Mouse (Mus musculus) frontal cortex, adult (tissue): ENCODE data around the gene Rfxap.

Experiments used
- ATAC-seq: cut with Nextera tagmentation; 2 replicates; pipeline ENCODE4 v1.9.2; 2017; ENCODE audit warnings: mild to moderate bottlenecking, moderate library complexity, mixed read lengths; ENCODE audit not compliant: low TSS enrichment

Rfxap gene

DNA sequence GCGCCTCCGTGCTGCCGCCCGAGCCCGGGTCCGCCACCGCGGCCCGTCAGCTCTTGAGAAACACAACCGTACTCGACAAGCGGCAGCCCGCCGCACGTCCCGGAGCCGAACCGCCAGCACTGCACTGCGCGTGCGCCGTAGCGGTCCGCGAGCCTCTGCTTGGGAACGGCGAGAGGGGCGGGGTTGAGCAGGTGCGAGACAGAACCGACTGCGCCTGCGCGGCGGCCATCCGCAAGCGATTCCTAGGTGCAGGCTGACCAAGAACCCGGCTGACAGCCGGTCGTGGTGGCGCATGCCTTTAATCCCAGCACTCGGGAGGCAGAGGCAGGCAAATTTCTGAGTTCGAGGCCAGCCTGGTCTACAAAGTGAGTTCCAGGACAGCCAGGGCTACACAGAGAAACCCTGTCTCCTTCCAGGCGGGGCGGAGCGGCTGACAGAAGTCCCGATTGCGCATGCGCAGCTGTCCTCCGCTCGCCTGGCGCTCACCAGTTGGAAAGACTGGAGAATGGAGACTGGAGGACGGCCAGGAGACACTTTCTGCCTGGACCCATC, at the start of gene Rfxap:
TSS of gene Rfxap (minus strand) at position 126 of the 552 bp plus-strand sequence.
- ATAC-seq = peak; percentile 88

GRCm38 (mm10) chr3:54835421-54835820, 27.8 kb upstream of the Rfxap start:
- peak; percentile 69 for ATAC-seq

DNA sequence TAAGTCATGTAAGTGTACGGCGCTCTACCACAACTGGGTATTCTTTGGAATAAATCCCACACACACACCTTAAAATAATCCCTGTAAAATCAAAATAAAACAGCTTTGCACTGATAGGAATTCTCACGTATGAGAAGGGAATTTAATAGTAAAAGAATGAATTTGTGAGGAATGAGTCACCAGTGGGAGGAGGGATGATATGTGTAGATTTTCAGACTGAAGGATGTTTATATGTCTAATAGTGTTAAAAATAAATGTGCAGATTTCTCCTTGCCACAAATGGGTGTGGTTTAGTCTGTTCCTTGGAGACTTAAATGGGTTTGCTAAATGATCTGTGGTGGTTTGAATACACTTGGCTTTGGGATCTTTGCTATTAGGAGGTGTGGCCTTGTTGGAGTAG, 24.9 kb upstream of the Rfxap start:
- no peak for ATAC-seq

DNA sequence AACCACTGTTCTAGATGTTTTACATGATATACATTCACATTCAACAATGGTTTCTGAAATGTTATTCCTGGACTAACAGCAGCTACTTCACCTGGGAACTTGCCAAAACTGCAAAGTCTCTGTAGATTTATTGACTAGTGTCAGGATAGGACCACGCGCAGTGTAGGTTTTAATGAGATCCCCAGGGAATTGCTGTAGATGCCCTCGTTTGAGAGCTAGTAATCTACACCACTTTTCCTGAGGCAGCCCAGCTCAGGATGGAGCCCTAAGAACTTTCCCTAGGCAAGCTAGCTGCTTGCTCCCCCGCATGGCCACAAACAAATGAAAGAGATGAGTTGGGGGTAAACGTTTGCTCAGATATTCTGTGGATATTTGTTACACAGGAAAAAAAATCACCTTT, 14.9 kb upstream of the Rfxap start:
- ATAC-seq = no peak

- ATAC-seq = peak; percentile 57; the same call in 1 of the 2 replicates
These were observed 7.7 kb upstream of the Rfxap start for GRCm38 (mm10) chr3:54815292-54815691.

DNA sequence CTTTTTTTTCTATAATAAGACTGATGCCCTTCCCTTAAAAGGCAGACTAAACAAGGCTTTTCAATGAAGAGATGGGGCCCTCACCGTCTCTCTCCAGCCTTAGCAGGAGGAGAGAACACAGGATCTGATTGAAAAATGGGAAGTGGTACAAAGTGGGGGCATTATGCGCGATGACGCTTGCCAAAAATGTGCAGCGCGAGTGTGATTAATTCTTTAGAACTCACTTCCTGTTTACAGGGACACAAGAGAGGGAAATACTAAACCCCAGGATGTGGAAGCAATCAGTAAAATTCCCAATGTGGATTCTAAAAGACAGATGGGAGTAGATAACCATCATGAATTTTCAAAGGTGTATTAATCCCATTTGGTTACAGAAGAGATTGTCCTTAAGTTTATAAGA, 7.0 kb upstream of the Rfxap start:
- ATAC-seq = no peak

- peak; percentile 77; the same call in 1 of the 2 replicates for ATAC-seq
These were observed 5.9 kb upstream of the Rfxap start for GRCm38 (mm10) chr3:54813418-54813988.

DNA sequence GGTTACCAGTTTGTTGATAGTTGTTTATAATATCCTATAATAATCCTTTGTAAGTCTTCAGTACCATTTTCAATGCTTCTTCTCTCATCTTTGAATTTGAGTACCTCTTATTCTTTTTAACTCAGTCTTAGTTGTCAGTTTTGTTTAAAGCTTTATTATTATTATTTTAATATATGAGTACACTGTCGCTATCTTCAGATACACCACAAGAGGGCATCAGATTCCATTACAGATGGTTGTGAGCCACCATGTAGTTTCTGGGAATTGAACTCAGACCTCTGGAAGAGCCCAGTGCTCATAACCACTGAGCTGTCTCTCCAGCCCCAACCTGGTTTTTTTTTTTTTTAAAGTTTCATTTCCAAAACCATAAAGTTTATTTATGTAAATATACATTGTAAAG, 4.0 kb upstream of the Rfxap start:
- ATAC-seq = no peak

GRCm38 (mm10) chr3:54809111-54809510, 1.5 kb upstream of the Rfxap start:
- ATAC-seq = no peak

DNA sequence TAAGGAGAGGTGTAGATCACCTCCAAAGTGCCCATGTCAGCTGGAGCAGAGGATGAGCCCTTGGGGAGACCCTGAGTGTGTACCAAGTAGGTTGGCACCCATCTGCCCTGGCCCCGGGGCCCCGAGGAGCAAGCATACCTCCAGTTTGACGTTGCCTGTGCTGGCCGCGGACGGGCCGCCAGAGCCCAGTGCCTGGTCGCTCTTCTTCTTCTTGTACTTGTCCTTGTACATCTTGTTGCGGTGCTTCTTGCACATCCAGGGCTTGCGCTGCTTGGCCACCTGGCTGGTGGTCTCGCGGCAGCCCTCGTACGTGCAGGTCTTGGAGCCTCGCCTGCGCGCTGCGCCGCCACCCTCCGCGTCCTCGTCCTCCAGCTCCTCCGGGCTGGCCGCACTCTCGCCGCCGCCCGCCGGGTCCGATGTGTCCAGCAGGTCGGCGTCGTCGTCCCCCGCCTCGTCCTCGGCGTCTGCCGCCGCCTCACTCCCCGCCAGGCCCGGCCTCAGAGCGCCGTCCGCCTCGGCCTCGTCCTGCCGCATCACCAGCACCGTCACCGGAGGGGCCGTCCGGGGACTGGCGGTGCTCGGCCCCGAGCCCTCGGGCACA, 430 bp downstream of the Rfxap start:
- peak; percentile 75 for ATAC-seq

GRCm38 (mm10) chr3:54803713-54804112, 3.9 kb downstream of the Rfxap start:
- no peak for ATAC-seq

DNA sequence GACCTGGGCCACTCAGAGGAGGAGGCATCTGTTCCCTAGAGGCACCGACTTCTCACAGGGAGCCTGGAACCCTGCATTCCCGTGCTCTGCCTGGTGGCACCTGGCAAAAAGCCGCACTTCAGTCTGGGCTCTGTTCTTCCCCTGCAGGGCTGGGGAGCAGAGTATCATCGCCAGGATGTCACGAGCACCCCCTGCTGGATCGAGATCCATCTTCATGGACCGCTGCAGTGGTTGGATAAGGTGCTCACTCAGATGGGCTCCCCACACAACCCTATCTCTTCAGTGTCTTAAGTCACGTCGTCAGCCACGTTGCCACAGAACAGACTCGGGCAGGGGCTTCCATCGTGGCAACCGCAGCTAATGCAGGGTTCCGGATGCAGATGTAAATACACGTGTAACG, 10.4 kb downstream of the Rfxap start:
- ATAC-seq = peak; percentile 93

DNA sequence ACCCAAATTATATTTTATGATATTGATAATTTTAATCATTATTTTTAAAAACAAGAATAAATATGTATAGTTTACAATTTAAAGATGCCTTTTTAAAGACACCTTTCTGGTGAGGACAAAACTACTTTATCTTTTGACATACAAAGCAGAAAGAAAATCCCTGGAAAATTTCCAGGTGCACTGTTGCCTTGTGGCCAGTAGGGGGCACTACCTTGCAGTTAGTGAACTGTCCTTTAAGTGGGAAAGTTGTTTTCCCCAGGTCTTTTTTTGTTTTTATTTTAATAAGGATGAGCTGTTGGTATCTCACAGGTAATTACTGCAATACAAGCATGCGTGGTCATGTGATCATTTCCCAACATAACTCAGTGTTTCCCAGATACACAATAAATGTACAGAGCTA, 11.8 kb downstream of the Rfxap start:
- ATAC-seq = no peak

DNA sequence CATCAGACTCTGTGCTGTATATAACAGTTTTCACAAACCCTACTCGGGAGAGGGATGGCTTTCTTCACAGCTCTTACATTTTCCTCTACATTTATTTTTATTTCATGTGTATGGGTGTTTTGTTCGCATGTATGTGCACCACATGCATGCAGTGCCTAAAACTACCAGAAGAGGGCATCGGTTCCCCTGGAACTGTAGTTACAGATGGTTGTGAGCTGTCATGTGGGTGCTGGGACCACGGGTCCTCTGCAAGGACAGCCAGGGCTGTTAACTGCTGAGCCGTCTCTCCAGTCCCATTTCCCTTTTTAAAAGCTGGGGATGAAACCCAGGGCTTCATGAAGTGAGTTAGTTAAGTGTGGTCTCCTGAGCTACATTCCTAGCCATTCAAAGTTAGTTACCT, 12.2 kb downstream of the Rfxap start:
- no peak for ATAC-seq

GRCm38 (mm10) chr3:54793762-54794161, 13.8 kb downstream of the Rfxap start:
- no peak for ATAC-seq

- no peak for ATAC-seq
These were observed 15.5 kb downstream of the Rfxap start for GRCm38 (mm10) chr3:54791822-54792677.

DNA sequence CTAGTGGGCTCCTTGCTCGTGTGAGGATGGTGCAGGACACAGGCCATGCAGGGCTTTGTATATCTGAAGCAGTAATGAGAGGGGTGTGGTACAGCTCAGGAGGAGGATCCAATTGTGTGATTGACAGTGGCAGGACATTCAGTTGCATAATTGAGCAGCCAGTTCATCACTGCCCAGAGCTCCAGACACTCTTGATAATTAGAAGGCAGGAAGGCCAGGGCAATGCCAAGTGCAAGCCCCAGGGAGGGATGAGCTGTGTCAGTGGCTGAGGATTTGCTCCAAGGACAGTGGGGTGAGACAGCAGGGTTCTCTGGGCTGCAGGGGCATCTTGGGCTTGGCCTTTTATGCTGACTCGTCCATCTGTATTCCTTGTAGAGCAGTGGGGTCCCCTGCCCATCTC, 17.0 kb downstream of the Rfxap start:
- ATAC-seq = no peak

DNA sequence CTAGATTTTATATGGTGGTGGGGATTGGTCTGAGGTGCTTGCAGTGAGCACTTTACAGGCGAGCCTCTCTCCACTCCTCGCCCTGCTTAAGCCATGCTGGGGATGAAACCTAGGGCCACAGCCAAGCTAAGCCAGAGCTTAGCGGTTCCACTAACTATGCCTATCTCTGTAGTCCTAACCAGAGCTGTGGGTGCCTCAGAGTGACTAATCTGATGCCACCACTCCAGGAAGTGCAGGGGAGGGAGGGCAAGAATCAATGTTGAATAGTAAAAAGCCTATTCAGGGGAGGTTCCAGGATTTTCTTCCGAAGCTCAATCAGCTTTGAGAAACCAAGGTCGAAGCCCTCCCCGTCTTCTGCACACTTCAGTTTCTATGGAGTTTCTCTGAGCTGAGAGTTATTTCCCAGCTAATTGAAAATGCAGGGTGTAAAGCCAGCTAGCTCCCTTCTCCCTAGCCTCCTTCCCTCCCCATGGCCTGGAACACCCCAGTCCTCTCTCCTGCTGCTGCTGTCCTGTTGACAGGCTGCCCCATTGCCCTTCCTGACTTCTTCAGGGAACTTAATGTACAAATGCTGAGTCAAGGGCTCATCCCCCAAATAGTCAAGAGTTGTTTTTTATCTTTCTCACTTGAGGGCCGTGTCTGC, 31.5 kb downstream of the Rfxap start:
- ATAC-seq = 0 out of 2 replicates have a peak, but pooled peaks have one; percentile 27

- no peak for ATAC-seq
These were observed 34.0 kb downstream of the Rfxap start for GRCm38 (mm10) chr3:54773613-54774012.

- no peak for ATAC-seq
These were observed 38.0 kb downstream of the Rfxap start for GRCm38 (mm10) chr3:54769349-54770275.

GRCm38 (mm10) chr3:54768592-54768991, 39.0 kb downstream of the Rfxap start:
- ATAC-seq = no peak
